Mouse (Mus musculus) myocyte (in vitro differentiated cells): ENCODE results near the gene Exosc6.

Experiments
- MAX ChIP-seq: IDR thresholded peaks from one replicate; pipeline ENCODE4 v1.6.1; 2011; ENCODE audit warnings: low read depth, mild to moderate bottlenecking, control low read depth
- MYOD1 ChIP-seq, 3 experiments: IDR thresholded peaks; one replicate each; pipeline ENCODE4 v1.6.1; 2011; ENCODE audit warnings: control low read depth in 2 of 3, low read depth in 2 of 3, mild to moderate bottlenecking in 2 of 3, moderate library complexity in 1 of 3; ENCODE audit not compliant: insufficient read length in 2 of 3, control insufficient read depth in 1 of 3
- POLR2A ChIP-seq: IDR thresholded peaks from one replicate; pipeline ENCODE4 v1.6.1; 2011; ENCODE audit warnings: low read depth, mild to moderate bottlenecking, control low read depth, moderate library complexity; ENCODE audit not compliant: insufficient read length
- REST ChIP-seq: IDR thresholded peaks from one replicate; pipeline ENCODE4 v1.6.1; 2011; ENCODE audit warnings: mild to moderate bottlenecking, control low read depth, moderate library complexity; ENCODE audit not compliant: insufficient read depth, insufficient read length
- TCF12 ChIP-seq: IDR thresholded peaks from one replicate; pipeline ENCODE4 v1.6.1; 2011; ENCODE audit warnings: mild to moderate bottlenecking, control low read depth; ENCODE audit not compliant: poor library complexity, insufficient read depth, severe bottlenecking
- USF1 ChIP-seq: IDR thresholded peaks from one replicate; pipeline ENCODE4 v1.6.1; 2011; ENCODE audit warnings: low read depth, mild to moderate bottlenecking, control low read depth, moderate library complexity

DNA sequence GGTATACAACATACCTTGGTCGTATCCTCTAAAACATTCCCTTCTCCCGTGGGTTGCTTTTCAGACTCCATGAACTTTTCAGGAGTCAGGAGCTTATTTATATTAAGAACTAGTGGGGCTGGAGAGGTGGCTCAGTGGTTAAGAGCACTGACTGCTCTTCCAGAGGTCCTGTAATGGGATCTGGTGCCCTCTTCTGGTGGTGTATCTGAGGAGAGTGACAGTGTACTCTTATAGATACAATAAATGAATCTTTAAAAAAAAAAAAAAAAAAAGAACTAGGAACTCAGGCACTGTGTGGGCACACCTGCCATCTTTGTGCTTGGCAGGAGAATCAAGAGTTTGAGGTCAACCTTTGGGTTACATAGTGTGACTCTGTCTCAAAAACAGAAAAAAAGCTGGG is 7.4 kb upstream of the Exosc6 start:
- no peak for TF ChIP-seq POLR2A
- no peak for TF ChIP-seq MYOD1 (IDR thresholded peaks at IDR 0.05; ENCODE audit: control insufficient read depth in 1 of 3, insufficient read length in 2 of 3, low read depth in 2 of 3)
- TF ChIP-seq REST, result no peak
- no peak for TF ChIP-seq TCF12
- no peak for TF ChIP-seq MAX
- no peak for TF ChIP-seq USF1
